ENCODE assay signal across 8 mouse cellular contexts in genomic region chr17:81045525-81046150, GRCm38 (mm10). TPM values are rescaled to one million over a fixed set of nuclear protein-coding genes. Genes with fewer than 3 reads are reported as not detected.
DNase-seq lines count a peak whose midpoint lies in the region; ATAC-seq and TF ChIP-seq lines count a peak whose summit lies in the region.

No protein-coding gene starts in this region.

- TF ChIP-seq POLR2A in liver, adult 2 months (IDR thresholded peaks at IDR 0.05; ENCODE audit: extremely low read depth, insufficient read depth, low read length), result no peak

- 84% methylated on average over 9 of the region's 9 CpGs for whole genome bisulfite sequencing in liver, adult 2 months
- 84% methylated on average over 9 of the region's 9 CpGs for WGBS in stomach, postnatal 0 days

- H3K36me3 ChIP-seq in liver, adult 2 months (ENCODE audit: control insufficient read depth, insufficient read depth, low read length), result peaks cover 8% of the 10 kb centered on the region; the same call in 1 of the 2 replicates
- 0 out of 2 replicates have a peak, but pooled peaks cover 7% of the 10 kb centered on the region for H3K36me3 ChIP-seq in stomach, postnatal 0 days (ENCODE audit: control insufficient read depth, insufficient read depth, low read length)

- intact Hi-C loops in gastrocnemius, postnatal 14 days (cut with DNase I; ENCODE audit: low total_unique reads), result no loop called here

- ATAC-seq in stomach, postnatal 0 days (ENCODE audit: low FRiP score, low TSS enrichment), result 0 out of 2 replicates have a peak, but pooled peaks have one; percentile 12

- no peak overlapping the region for H3K4me2 ChIP-seq in stomach, postnatal 0 days (replicated peaks; ENCODE audit: low read depth)

- no peaks in the 10 kb centered on the region for H3K79me2 ChIP-seq in liver, adult 2 months (ENCODE audit: control insufficient read depth, insufficient read depth, low read length)

- H3K4me1 ChIP-seq in liver, adult 2 months (ENCODE audit: control insufficient read depth, insufficient read depth, low read length), result no peaks in the 10 kb centered on the region
- H3K4me1 ChIP-seq in stomach, postnatal 0 days (replicated peaks; ENCODE audit: control insufficient read depth, insufficient read depth), result no peaks in the 10 kb centered on the region

- H3K9me3 ChIP-seq in stomach, postnatal 0 days (ENCODE audit: control insufficient read depth, low read length), result no peaks in the 10 kb centered on the region

- no peak overlapping the region for H3K27ac ChIP-seq in liver, adult 2 months (replicated peaks; ENCODE audit: insufficient read depth, low read depth, low read length)
- H3K27ac ChIP-seq in stomach, postnatal 0 days (replicated peaks), result no peak overlapping the region

- peak; percentile 39; the same call in 1 of the 2 replicates for TF ChIP-seq CTCF in liver, adult 2 months (IDR thresholded peaks at IDR 0.05; ENCODE audit: low read depth, low read length)
- TF ChIP-seq CTCF in stomach, postnatal 0 days (IDR thresholded peaks at IDR 0.05; ENCODE audit: low read depth), result peak; percentile 69

- peak; percentile 37 for DNase-seq in gastrocnemius, postnatal 10 days
- DNase-seq in gastrocnemius, postnatal 14 days, result no peak
- DNase-seq in urinary bladder, postnatal 25 days (ENCODE audit: low spot score), result peak; percentile 10
- no peak for DNase-seq in urinary bladder, postnatal 4 days (ENCODE audit: low spot score in 2 of 2)
- DNase-seq in embryo, embryonic 11 days, result peak; percentile 28
- peak; percentile 12 for DNase-seq in liver, adult 2 months (ENCODE audit: extremely low read depth, low read depth, low spot score)
- peak; percentile 45 for DNase-seq in stomach, postnatal 0 days (ENCODE audit: low spot score)
- no peak for DNase-seq in urinary bladder, postnatal 10 days (ENCODE audit: low spot score)

- H3K9ac ChIP-seq in liver, adult 2 months (ENCODE audit: low read depth, low read length), result no peak overlapping the region
- H3K9ac ChIP-seq in stomach, postnatal 0 days (ENCODE audit: low read length), result no peak overlapping the region

- H3K4me3 ChIP-seq in liver, adult 2 months (ENCODE audit: insufficient read depth, low read depth, low read length), result no peak overlapping the region
- H3K4me3 ChIP-seq in stomach, postnatal 0 days (ENCODE audit: low read depth, low read length), result no peak overlapping the region

- TF ChIP-seq EP300 in stomach, postnatal 0 days (optimal IDR thresholded peaks at IDR 0.05), result no peak

- H3K27me3 ChIP-seq in liver, adult 2 months (ENCODE audit: control insufficient read depth, insufficient read depth, low read length), result no peaks in the 10 kb centered on the region
- H3K27me3 ChIP-seq in stomach, postnatal 0 days (ENCODE audit: control insufficient read depth, insufficient read depth, low read length), result no peaks in the 10 kb centered on the region

RNA-seq across cellular contexts. Expression of gene Thumpd2, which starts 19.2 kb away (rescaled TPM):
- total RNA-seq in gastrocnemius, postnatal 10 days (2021), result 1 to 10 TPM; 4.5 to 4.8 TPM
- total RNA-seq in gastrocnemius, postnatal 14 days (2021), result 1 to 10 TPM; 2.9 to 3.5 TPM
- total RNA-seq in liver, adult 2 months (2014; rRNA removed), result 2.0 and 2.5 TPM in 2 replicates
- polyA plus RNA-seq in liver, adult 2 months (2012; rRNA removed), result 0.90 and 1.1 TPM in 2 replicates
- 6.9 and 7.5 TPM in 2 replicates for polyA plus RNA-seq in stomach, postnatal 0 days (2015; fragmentation: Nextera tagmentation; extraction: Ambion mirVana)

Comparison
In these comparisons a context has a peak if more than half of its experiments do, and no peak if none do; other contexts are left out.
1. DNase-seq: peak in gastrocnemius, postnatal 10 days (single experiment), urinary bladder, postnatal 25 days (single experiment), embryo, embryonic 11 days (single experiment), liver, adult 2 months (single experiment) and stomach, postnatal 0 days (single experiment); none in gastrocnemius, postnatal 14 days (single experiment), urinary bladder, postnatal 4 days (0 of 2) and urinary bladder, postnatal 10 days (single experiment).